Mouse (Mus musculus) splenic B cell, adult 2 months (primary cell): ENCODE measurements around the gene Macrod2.

ENCODE experiments used
- DNase-seq: peaks from one replicate; pipeline ENCODE4 v3.0.0-alpha.2; 2011; ENCODE audit warnings: low read depth, low spot score
- H3K27me3 ChIP-seq: 2 replicates; pipeline ENCODE4 v1.6.1; 2012; ENCODE audit warnings: mild to moderate bottlenecking, low read length, moderate library complexity, mixed read lengths; ENCODE audit not compliant: control insufficient read depth, poor library complexity, insufficient read depth, severe bottlenecking
- H3K36me3 ChIP-seq: 2 replicates; pipeline ENCODE4 v1.6.1; 2012; ENCODE audit warnings: mild to moderate bottlenecking, low read length, moderate library complexity, mixed read lengths; ENCODE audit not compliant: control insufficient read depth, poor library complexity, insufficient read depth, severe bottlenecking

Gene Macrod2

DNA sequence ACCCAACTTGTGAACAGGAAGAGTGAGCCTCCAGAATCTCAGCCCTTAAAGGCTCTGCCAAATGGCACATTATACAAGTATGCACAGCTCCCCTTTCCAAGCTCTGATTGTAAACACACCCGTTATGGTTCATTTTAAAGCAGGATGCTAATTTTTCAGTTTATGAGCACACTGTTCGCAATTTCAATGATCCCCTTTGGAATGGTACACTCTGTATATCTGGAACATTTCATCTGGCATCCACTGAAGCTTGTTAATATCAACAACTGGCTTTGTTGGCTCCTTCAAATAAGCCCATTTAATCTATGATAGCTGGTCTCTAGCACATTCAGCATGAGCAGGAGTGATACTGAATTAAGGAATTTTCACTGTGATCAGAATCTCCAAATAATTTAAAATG is 1222.6 kb downstream of the Macrod2 start:
- no peaks in the 10 kb centered on the region for H3K27me3 ChIP-seq
- no peak for DNase-seq
- no peaks in the 10 kb centered on the region for H3K36me3 ChIP-seq

DNA sequence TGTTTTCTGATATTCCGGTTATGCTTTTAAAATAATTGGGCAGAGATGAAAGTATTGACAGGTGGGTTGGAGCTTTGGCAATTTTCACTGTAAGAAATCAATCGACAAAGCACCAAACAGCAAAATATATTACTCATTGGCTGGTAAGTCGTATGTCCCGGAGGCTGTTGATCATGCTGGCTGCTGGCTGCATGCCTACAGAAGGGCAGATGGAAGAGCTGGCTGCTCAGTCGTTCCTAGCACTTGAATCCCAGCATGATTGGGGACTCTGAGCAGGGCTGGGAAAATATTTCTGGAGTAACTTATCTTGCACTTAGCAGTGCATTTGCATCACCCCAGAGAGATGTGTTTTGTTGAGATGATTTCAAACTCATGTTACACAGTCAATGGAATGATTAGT is 1223.1 kb downstream of the Macrod2 start:
- no peak for DNase-seq
- H3K27me3 ChIP-seq, result no peaks in the 10 kb centered on the region
- H3K36me3 ChIP-seq, result no peaks in the 10 kb centered on the region

DNA sequence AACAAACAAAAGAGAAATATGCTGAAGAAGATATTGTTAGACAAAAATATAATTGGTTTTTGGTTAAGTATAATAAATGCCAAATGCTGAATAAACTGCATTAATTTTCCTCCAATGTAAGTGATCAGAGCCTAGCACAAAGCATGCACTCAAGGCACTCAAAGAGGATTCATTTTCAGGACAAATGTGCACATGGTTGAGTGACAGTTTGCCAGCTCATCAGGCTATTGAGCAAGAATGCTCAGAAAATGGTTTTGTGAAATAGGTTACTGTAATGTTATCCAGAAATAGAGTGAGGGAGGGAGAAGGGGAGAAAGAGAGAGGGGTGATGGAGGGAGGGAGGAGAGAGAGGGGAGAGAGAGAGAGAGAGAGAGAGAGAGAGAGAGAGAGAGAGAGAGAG is 1268.9 kb downstream of the Macrod2 start:
- DNase-seq, result no peak
- no peaks in the 10 kb centered on the region for H3K27me3 ChIP-seq
- H3K36me3 ChIP-seq, result no peaks in the 10 kb centered on the region

DNA sequence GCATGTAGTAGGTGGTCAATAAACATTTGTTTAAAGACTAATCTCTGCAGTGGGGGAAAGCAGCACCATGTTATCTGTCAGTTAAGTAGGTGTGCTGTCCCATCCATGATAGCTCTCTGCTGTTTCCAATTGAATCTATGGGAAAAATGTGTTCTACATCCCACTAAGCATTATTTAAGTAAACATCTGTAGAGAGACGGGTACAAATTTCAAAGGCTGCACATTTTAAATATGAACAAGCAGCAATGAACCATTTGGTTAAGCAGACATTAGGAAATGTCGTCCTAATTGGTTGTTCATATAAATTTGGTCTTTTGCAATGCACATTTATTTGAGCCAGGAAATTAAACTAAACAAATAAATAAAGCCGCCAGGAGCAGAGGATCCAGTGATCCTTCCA is 1277.7 kb downstream of the Macrod2 start:
- H3K27me3 ChIP-seq, result no peaks in the 10 kb centered on the region
- DNase-seq, result no peak
- no peaks in the 10 kb centered on the region for H3K36me3 ChIP-seq

DNA sequence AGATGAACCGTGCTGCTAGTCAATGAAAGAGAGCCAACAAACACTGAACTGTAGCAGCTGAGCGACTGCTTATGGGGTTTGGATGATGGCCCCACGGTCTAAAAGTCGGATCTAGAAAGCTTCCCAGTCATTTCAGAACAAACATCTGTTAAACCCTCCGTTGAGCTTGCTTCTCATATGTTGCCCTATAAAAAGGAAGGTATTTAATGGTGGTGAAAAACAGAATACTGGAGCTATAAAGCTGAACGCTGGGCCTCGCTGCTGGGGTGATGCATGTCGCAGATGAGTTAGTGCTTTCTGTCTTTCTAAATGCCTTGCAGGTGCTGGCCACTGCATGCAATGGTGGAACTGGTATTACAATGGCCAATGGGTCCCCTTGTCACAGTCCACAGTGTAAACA is 1278.3 kb downstream of the Macrod2 start:
- no peaks in the 10 kb centered on the region for H3K27me3 ChIP-seq
- no peaks in the 10 kb centered on the region for H3K36me3 ChIP-seq
- no peak for DNase-seq

DNA sequence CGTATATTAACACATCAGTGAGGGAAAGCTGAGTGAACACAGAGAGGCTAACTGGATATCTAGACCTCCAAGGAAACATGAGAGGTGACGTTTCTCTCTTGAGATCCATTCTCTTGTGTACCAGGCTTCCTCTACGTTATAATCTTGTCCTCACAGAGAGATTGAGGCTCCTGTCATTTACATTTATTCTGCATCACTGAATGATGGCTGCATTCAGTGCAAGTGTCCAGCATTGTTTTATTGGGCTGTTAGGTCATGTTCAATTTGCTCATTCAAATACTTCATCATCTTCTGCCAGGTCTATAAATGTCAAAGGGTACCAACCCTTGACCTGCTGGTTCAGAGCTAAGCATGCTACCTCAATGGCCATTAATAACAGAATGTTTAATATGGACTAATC is 1302.4 kb downstream of the Macrod2 start:
- Histone ChIP-seq H3K36me3 (no peaks in the 10 kb centered on the region), H3K27me3 (no peaks in the 10 kb centered on the region)
- no peak for DNase-seq

DNA sequence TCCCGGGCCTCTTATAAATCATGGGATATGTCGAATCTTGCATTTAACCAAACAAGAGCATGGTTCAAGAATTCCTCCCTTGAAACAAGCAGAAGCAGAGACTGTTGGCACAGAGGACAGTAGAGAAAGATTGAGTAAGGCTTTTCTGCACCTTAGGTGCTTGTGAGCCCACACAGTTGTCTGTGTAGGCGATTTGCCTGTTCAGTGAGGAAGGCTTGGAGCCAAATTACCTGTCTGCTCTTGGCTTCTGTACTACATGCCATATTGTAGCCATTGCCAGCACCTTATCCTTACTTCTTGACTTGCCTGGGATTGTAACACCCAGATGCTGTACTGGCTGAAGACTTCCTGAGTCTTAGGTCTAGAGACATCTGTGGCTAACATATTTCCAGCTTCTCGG is 1303.2 kb downstream of the Macrod2 start:
- no peak for DNase-seq
- H3K27me3 ChIP-seq, result no peaks in the 10 kb centered on the region
- no peaks in the 10 kb centered on the region for H3K36me3 ChIP-seq

DNA sequence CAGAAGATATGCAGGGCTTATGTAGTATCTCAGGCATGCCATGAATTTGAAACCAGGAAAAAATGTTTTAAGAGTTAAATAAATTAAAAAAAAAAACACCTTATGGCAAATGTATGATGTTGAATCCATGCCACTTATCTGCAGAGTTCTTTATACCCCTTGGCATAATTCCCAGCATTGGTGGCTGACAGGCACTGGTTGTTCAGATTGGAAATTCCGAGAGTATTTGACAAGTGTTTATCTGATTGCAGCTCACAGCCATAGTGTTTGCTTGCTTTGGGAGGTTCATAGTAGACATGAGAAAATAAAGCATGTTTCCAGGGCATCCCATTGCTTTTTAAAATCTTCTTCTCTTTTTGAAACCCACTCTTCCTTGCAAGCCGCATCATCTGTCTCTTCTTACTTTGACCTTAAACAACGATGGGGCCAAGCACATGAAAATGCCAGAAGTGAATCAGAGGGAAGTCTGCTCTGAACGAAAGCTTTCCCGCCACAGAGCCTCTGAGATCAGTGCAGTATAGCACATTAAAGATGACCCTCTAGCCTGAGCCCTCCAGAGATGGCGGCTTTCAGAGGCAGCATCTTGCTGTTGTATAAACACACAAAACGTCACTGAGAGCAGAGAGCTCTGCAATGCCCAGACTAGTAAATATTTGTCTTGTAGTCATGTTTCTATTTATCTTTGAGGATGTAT is 1305.8 kb downstream of the Macrod2 start:
- H3K27me3 ChIP-seq, result no peaks in the 10 kb centered on the region
- no peak for DNase-seq
- H3K36me3 ChIP-seq, result no peaks in the 10 kb centered on the region

DNA sequence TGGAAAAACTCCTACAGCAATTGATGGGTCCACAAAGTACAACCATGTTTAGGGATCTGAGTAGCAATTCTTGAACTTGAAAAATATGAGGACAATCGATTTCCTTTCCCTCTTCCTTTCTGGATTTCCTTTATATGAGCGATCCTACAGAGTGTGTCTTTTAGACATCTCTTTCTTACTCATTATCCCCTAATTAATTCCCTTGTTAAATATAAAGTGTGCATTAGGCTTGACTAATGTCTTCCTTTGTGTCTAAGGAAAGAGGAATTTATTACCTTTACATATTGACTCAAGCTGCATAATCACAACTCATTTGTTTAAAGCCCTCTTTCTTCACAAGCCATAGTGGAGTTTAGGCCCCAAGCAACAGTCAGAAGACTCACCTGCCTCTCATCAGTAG is 1316.7 kb downstream of the Macrod2 start:
- Histone ChIP-seq H3K36me3 (no peaks in the 10 kb centered on the region), H3K27me3 (no peaks in the 10 kb centered on the region)
- no peak for DNase-seq

DNA sequence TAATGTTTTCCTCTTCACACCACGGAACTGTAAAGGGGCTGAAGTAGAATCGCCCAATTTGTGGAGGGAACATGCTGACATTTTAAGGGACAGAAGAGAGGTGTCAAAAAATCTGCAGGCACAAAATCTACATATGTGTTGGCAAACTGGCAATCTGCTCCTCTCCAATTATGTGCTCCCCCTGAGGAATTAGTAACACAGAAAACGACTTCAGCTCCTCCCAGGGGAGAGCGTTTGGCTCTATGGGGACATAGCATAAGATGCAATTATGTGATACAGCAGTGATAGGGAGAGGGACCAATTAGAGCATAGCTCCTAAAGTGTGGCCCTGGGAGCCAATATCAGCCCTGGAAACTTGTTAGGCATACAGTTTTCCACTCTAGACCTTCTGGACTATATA is 1317.2 kb downstream of the Macrod2 start:
- DNase-seq, result no peak
- Histone ChIP-seq H3K36me3 (no peaks in the 10 kb centered on the region), H3K27me3 (no peaks in the 10 kb centered on the region)

DNA sequence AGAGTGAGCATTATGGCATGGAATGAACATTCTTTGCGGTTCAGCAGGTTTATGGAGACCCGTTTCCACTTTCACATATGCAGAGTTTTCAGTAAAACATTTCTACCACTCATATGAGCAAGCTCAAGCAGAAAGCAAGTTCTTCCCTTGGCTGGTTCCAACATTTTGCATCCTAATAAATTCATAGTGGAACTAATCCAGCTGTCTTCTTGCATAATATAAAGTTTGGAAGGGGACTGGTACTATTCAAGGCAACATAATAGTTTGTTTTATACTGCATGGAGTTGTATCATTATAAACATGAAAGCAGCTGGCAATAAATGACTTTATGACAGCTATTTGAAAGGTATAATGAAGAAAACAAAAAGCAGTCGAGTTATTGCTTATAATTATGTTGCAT is 1320.0 kb downstream of the Macrod2 start:
- Histone ChIP-seq H3K27me3 (no peaks in the 10 kb centered on the region), H3K36me3 (no peaks in the 10 kb centered on the region)
- no peak for DNase-seq

DNA sequence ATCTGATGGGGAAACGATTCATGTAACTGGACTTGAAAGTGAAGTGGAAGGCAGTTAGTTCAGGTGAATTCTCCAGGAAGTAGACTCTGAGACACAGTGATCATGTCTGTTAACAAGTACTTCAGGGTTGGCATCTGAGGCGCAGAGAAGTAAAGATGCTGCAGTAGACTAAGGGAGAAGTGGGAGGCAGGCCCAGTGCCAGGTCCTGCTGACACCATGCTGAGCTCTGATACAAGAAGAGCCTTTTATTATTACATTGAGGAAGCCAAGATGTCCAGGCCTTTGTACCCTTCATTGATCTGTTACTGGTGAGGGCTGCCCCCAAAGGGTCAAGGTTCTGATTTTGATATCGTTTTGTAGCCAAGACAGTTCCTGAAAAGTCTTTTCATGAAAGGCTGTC is 1327.4 kb downstream of the Macrod2 start:
- H3K27me3 ChIP-seq, result no peaks in the 10 kb centered on the region
- DNase-seq, result no peak
- no peaks in the 10 kb centered on the region for H3K36me3 ChIP-seq

DNA sequence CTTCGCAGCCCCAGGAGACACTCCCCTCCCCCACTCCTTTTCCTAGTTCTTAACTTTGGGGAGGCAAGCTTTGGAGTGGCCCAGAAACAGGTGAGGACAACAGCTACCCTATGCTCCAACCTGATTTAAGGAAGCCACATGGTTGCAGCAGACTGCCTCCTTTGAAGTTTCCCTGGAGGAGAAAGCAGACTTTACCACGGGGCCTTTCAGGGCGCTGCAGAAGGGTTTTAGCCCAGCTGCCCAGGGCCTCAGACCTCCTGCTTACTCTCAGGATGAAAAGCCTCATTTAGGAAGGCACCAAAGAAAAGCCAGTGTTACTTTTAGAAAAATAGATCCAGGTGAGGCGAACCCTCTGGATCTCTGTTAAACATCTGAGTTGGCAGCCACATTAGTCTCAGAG is 1333.9 kb downstream of the Macrod2 start:
- Histone ChIP-seq H3K36me3 (no peaks in the 10 kb centered on the region), H3K27me3 (no peaks in the 10 kb centered on the region)
- no peak for DNase-seq

DNA sequence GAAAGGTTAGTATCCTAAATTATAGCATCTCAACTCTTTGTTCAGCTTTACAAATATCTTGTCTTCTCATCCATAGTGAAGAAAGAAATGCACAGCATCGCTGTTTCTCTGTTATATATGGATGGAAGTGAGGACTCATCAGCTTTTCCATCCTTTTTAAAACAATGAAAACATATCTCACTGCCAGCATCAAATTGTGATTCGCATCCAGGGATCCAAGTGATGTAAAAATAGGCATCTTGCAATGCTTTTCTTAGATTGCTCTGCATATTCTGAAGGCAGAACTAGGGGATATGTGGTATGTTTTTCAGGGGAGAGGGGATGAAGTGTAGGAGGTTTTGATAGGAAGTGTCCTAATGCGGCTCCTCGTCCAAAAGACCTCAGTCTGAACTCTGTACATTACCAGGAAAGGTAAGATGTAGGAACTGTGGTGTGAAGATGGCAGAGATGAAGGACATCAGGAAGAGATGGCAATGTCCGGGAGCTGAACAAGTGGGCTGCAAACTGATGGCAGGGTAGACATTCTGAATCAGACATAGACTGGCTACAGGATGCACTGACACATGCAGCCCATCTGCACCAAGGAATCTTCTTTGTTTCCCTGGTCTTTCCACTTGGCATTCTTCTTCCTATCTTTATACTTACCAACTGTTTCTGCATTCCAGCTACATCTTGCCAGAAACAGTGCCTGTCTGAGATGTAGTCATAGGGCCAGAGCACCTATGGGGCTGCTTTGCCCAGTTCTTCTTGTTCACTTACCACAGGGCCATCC is 1341.8 kb downstream of the Macrod2 start:
- no peaks in the 10 kb centered on the region for H3K36me3 ChIP-seq
- DNase-seq, result no peak
- H3K27me3 ChIP-seq, result no peaks in the 10 kb centered on the region

DNA sequence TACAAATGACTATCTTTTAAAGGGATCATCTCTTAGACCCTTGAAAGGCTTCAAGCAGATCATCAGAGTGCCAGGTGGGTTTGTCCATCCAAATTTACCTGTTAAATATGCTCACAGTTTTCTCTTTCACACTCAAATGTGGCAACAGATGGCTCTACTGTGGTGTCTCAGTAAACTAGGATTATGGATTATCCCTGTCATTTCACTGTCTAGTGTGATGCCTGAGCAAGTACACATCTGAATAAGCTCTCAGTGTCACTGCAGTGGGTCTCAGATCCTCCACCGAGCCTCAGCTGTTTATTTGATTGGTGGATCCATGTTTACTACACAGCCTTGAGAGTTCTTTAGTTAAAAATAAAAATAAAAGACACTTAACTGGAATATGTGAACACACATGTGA is 1343.6 kb downstream of the Macrod2 start:
- no peaks in the 10 kb centered on the region for H3K36me3 ChIP-seq
- no peaks in the 10 kb centered on the region for H3K27me3 ChIP-seq
- no peak for DNase-seq

DNA sequence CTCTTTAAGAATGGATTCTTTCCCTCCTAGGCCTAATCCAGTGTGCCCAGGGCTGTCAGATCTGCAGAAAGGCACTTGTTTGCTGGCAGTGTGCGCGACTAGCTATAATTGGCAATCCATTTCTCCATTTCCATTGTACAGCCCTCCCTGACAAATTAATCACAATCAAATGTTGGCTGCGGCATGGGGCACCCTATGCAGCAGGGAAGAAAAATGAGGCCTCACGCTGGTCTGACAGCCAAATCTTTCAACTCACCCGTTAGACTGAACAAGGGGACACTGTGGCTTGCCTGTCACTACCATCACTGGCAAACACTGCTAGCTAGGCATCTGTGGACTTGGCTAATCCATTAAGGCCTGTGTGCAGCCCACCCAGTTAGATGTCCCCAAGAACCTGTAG is 1345.2 kb downstream of the Macrod2 start:
- Histone ChIP-seq H3K36me3 (no peaks in the 10 kb centered on the region), H3K27me3 (no peaks in the 10 kb centered on the region)
- DNase-seq, result no peak
